Comparison of ENCODE assay signal across 13 mouse cellular contexts in the genomic region with DNA sequence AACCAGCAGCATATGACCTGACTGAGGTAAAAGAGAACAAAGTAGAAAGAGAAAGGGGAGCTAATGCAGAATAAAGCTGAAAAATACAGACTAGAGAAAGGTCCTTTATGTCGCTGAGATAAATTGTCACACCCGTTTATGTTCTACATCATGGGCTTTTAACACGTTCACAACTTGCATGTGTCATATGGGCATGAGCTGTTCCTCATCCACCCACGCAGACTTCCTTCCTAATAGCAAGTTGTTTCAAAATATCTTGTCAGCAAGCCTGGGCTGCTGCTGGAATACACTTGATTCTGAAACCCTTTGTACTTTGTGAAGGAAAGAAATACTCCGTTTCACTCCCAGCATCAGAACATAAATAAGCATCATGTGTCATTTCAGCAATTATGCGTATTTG.
DNase-seq lines count a peak whose midpoint lies in the region; ATAC-seq and TF ChIP-seq lines count a peak whose summit lies in the region.
"Had no signal": no experiment of that assay in that cellular context is flagged by ENCODE, and none has a peak within 500 bp of the region (broad histone marks: within the 10 kb centered on the region; RNA-seq: fewer than 3 reads in every experiment).

No protein-coding gene starts in this region.

- no peak overlapping the region for H3K4me3 ChIP-seq in bone marrow macrophage, adult 2 months (ENCODE audit: insufficient read depth, low read length)
- H3K4me3 ChIP-seq in midbrain, postnatal 0 days (ENCODE audit: low read depth, low read length): no peak overlapping the region
- no peak overlapping the region for H3K4me3 ChIP-seq in limb, embryonic 10.5 days
- H3K4me3 ChIP-seq: neural tube, embryonic 15.5 days had no signal

- no peak for ATAC-seq in midbrain, postnatal 0 days (ENCODE audit: low FRiP score)

- 80% methylated on average over 6 of the region's 6 CpGs for WGBS in midbrain, postnatal 0 days
- 89% methylated on average over 6 of the region's 6 CpGs for WGBS in limb, embryonic 10.5 days

- H3K36me3 ChIP-seq in midbrain, postnatal 0 days (ENCODE audit: insufficient read depth, low read length): no peaks in the 10 kb centered on the region
- H3K36me3 ChIP-seq in limb, embryonic 10.5 days: no peaks in the 10 kb centered on the region
- H3K36me3 ChIP-seq: neural tube, embryonic 15.5 days had no signal

- H3K9me3 ChIP-seq in midbrain, postnatal 0 days (ENCODE audit: low read length): no peaks in the 10 kb centered on the region
- no peaks in the 10 kb centered on the region for H3K9me3 ChIP-seq in limb, embryonic 10.5 days (replicated peaks)
- H3K9me3 ChIP-seq: neural tube, embryonic 15.5 days had no signal

- peaks cover 5% of the 10 kb centered on the region for H3K4me1 ChIP-seq in bone marrow macrophage, adult 2 months (ENCODE audit: control insufficient read depth, insufficient read depth, low read length)
- no peaks in the 10 kb centered on the region for H3K4me1 ChIP-seq in midbrain, postnatal 0 days (ENCODE audit: insufficient read depth, low read length)
- H3K4me1 ChIP-seq in limb, embryonic 10.5 days: no peaks in the 10 kb centered on the region
- H3K4me1 ChIP-seq: neural tube, embryonic 15.5 days had no signal

- H3K27ac ChIP-seq in bone marrow macrophage, adult 2 months (ENCODE audit: insufficient read depth, low read depth, low read length): peak overlapping the region; percentile 28
- no peak overlapping the region for H3K27ac ChIP-seq in midbrain, postnatal 0 days (ENCODE audit: low read depth, low read length)
- H3K27ac ChIP-seq in limb, embryonic 10.5 days: no peak overlapping the region
- H3K27ac ChIP-seq: hindbrain, embryonic 14.5 days; neural tube, embryonic 15.5 days had no signal

- H3K27me3 ChIP-seq in midbrain, postnatal 0 days (ENCODE audit: insufficient read depth, low read length): no peaks in the 10 kb centered on the region
- H3K27me3 ChIP-seq in limb, embryonic 10.5 days (ENCODE audit: low read depth, poor library complexity, severe bottlenecking): no peaks in the 10 kb centered on the region
- H3K27me3 ChIP-seq: neural tube, embryonic 15.5 days had no signal

- DNase-seq in left cerebral cortex, adult 11 months (ENCODE audit: low spot score): peak; percentile 47
- no peak for DNase-seq in left cerebral cortex, postnatal 10 days (ENCODE audit: extremely low spot score in 1 of 2, low spot score in 2 of 2)
- peak; percentile 62 to 68 for DNase-seq in B cell, adult 2 months
- DNase-seq in left cerebral cortex, postnatal 25 days (ENCODE audit: low spot score in 2 of 2): peak; percentile 59 to 82
- DNase-seq in thymus, postnatal 36 days: no peak
- DNase-seq in midbrain, postnatal 0 days (ENCODE audit: low spot score): no peak
- no peak for DNase-seq in limb, embryonic 10.5 days (ENCODE audit: low spot score)
- DNase-seq: adrenal gland, adult 8-10 months; cerebellum, postnatal 36 days; gastrocnemius, postnatal 10 days had no signal

- intact Hi-C loops in left cerebral cortex, postnatal 10 days (cut with DNase I): loop anchor here (10.0 kb wide), 2 partner anchors 195 to 1165 kb away; partner anchors contain the start of gene Cetn3
- intact Hi-C loops in left cerebral cortex, postnatal 25 days (cut with DNase I): loop anchor here (5.0 to 10.0 kb wide), 3 partner anchors 118 to 1805 kb away; no protein-coding TSS in a partner anchor

- TF ChIP-seq POLR2A in bone marrow macrophage, adult 2 months (IDR thresholded peaks at IDR 0.05; ENCODE audit: borderline replicate concordance, low read depth, low read length): no peak

- no peak overlapping the region for H3K4me2 ChIP-seq in midbrain, postnatal 0 days (ENCODE audit: low read depth, low read length, poor library complexity, severe bottlenecking)
- H3K4me2 ChIP-seq: hindbrain, embryonic 14.5 days; neural tube, embryonic 15.5 days had no signal

- no peak overlapping the region for H3K9ac ChIP-seq in midbrain, postnatal 0 days (replicated peaks; ENCODE audit: low read length, poor library complexity, severe bottlenecking)
- H3K9ac ChIP-seq: hindbrain, embryonic 14.5 days; neural tube, embryonic 15.5 days had no signal

- no peak for TF ChIP-seq CTCF in bone marrow macrophage, adult 2 months (IDR thresholded peaks at IDR 0.05; ENCODE audit: low read depth, low read length)
- TF ChIP-seq CTCF in midbrain, postnatal 0 days (IDR thresholded peaks at IDR 0.05): no peak

Comparison
In these comparisons a context has a peak if more than half of its experiments do, and no peak if none do; other contexts are left out.
1. DNase-seq: peak in left cerebral cortex, adult 11 months (single experiment), B cell, adult 2 months (2 of 2) and left cerebral cortex, postnatal 25 days (2 of 2); none in left cerebral cortex, postnatal 10 days (0 of 2), thymus, postnatal 36 days (0 of 2), midbrain, postnatal 0 days (single experiment) and limb, embryonic 10.5 days (single experiment).